Mouse (Mus musculus): ENCODE measurements at regions not wholly inside any gene's neighbourhood (a gene's known extent, or its start where the extent isn't known, plus 50 kb on each side); places are given as distances from the start of the nearest gene placed in this dataset.

- Histone ChIP-seq H3K27me3 (ENCODE audit: control insufficient read depth in 1 of 2, insufficient read depth in 2 of 2, low read length in 2 of 2) (no peaks in the 10 kb centered on the region; a peak in 1 of 4 replicates), H3K9me3 (replicated peaks; ENCODE audit: insufficient read depth, low read length) (no peaks in the 10 kb centered on the region), H3K4me3 (ENCODE audit: control insufficient read depth in 1 of 2, insufficient read depth in 1 of 2, low read depth in 2 of 2, low read length in 2 of 2) (no peak overlapping the region), H3K79me2 (ENCODE audit: control insufficient read depth, insufficient read depth, low read length, poor library complexity) (no peaks in the 10 kb centered on the region), H3K4me1 (ENCODE audit: control insufficient read depth in 1 of 2, insufficient read depth in 2 of 2, low read length in 2 of 2) (no peaks in the 10 kb centered on the region), H3K36me3 (ENCODE audit: control insufficient read depth in 1 of 2, insufficient read depth in 2 of 2, low read length in 2 of 2) (no peaks in the 10 kb centered on the region), H3K27ac (ENCODE audit: control insufficient read depth, low read depth, low read length) (no peak overlapping the region), H3K9ac (ENCODE audit: control insufficient read depth, low read depth, low read length, poor library complexity, severe bottlenecking) (no peak overlapping the region)
- DNase-seq (ENCODE audit: low read depth, low spot score): no peak
- TF ChIP-seq GABPA (IDR thresholded peaks at IDR 0.05; ENCODE audit: low read depth, low read length) (no peak), ZC3H11A (IDR thresholded peaks at IDR 0.05; ENCODE audit: low read depth, low read length) (no peak)
Measured at GRCm38 (mm10) chr13:97503955-97504739, 256.3 kb downstream of the Gm10260 start.

DNA sequence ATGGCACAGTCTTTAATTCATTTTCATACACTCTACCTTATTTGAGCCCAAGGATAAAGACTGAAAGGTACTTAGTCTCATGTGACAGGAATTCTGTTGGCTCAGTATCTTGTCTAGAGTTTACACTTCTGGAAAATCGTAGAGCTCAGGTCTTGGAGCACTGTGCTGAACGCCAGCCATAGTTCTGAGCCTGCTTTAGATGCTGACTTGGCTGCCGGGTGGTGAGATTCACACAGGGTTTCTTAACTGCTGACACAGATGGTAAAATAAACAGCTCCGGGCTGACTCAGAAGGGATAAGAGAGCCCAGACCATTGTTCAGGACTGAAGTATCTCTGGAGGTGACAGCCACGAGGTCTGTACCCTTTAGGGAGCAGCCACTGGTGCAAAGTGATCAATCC, 257.0 kb downstream of the Gm10260 start:
- H3K27me3 ChIP-seq (ENCODE audit: control insufficient read depth in 1 of 2, insufficient read depth in 2 of 2, low read length in 2 of 2): no peaks in the 10 kb centered on the region; a peak in 1 of 4 replicates

DNA sequence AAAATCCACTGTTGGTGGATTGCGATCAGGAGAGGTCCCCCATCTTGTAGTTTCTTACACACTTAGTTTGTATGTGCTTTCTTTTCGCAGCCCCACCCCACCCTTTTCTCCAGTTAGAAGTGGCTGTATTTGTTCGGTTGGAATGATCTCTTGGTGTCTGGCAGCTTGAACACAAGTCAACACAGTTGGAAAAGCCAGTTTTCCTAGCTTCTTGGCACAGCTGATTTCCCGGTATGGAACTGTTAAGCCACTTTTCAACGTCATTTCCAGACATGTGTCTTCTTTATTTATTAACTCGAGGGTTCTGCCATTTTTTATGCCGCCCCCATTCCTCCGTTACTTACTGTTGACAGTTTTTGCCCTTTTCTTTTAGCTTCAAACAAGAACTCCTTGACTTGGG, 259.2 kb downstream of the Enc1 start:
- Histone ChIP-seq H3K27ac (ENCODE audit: control insufficient read depth, low read depth, low read length) (no peak overlapping the region), H3K9ac (ENCODE audit: control insufficient read depth, low read depth, low read length, poor library complexity, severe bottlenecking) (no peak overlapping the region), H3K4me1 (ENCODE audit: control insufficient read depth in 1 of 2, insufficient read depth in 2 of 2, low read length in 2 of 2) (no peaks in the 10 kb centered on the region), H3K36me3 (ENCODE audit: control insufficient read depth in 1 of 2, insufficient read depth in 2 of 2, low read length in 2 of 2) (no peaks in the 10 kb centered on the region), H3K79me2 (ENCODE audit: control insufficient read depth, insufficient read depth, low read length, poor library complexity) (no peaks in the 10 kb centered on the region), H3K9me3 (replicated peaks; ENCODE audit: insufficient read depth, low read length) (no peaks in the 10 kb centered on the region), H3K27me3 (ENCODE audit: control insufficient read depth in 1 of 2, insufficient read depth in 2 of 2, low read length in 2 of 2) (no peaks in the 10 kb centered on the region; a peak in 2 of 4 replicates), H3K4me3 (ENCODE audit: control insufficient read depth in 1 of 2, insufficient read depth in 1 of 2, low read depth in 2 of 2, low read length in 2 of 2) (no peak overlapping the region)
- TF ChIP-seq USF1 (IDR thresholded peaks at IDR 0.05; ENCODE audit: low read depth, low read length): no peak
- TF ChIP-seq SMC3 (IDR thresholded peaks at IDR 0.05; ENCODE audit: low read depth, low read length): no peak
- no peak for TF ChIP-seq ZMIZ1 (IDR thresholded peaks at IDR 0.05; ENCODE audit: low read depth, low read length)
- TF ChIP-seq MYC (IDR thresholded peaks at IDR 0.05; ENCODE audit: low read depth, low read length): no peak
- no peak for TF ChIP-seq SIN3A (IDR thresholded peaks at IDR 0.05; ENCODE audit: low read length)
- TF ChIP-seq NRF1 (IDR thresholded peaks at IDR 0.05; ENCODE audit: insufficient read depth, low read depth, low read length, poor library complexity, severe bottlenecking): no peak
- TF ChIP-seq TBP (IDR thresholded peaks at IDR 0.05; ENCODE audit: low read depth, low read length): no peak
- no peak for TF ChIP-seq ETS1 (IDR thresholded peaks at IDR 0.05; ENCODE audit: low read depth, low read length)
- TF ChIP-seq POLR2A (IDR thresholded peaks at IDR 0.05; ENCODE audit: control insufficient read depth in 1 of 2, insufficient read depth in 1 of 2, low read depth in 1 of 2, low read length in 2 of 2, poor library complexity in 1 of 2): no peak
- no peak for DNase-seq (ENCODE audit: low read depth, low spot score)

More for the DNA sequence above, 257.0 kb downstream of the Gm10260 start:
- Histone ChIP-seq H3K27ac (ENCODE audit: control insufficient read depth, low read depth, low read length) (no peak overlapping the region), H3K4me1 (ENCODE audit: control insufficient read depth in 1 of 2, insufficient read depth in 2 of 2, low read length in 2 of 2) (no peaks in the 10 kb centered on the region), H3K4me3 (ENCODE audit: control insufficient read depth in 1 of 2, insufficient read depth in 1 of 2, low read depth in 2 of 2, low read length in 2 of 2) (no peak overlapping the region), H3K9ac (ENCODE audit: control insufficient read depth, low read depth, low read length, poor library complexity, severe bottlenecking) (no peak overlapping the region), H3K36me3 (ENCODE audit: control insufficient read depth in 1 of 2, insufficient read depth in 2 of 2, low read length in 2 of 2) (no peaks in the 10 kb centered on the region), H3K9me3 (replicated peaks; ENCODE audit: insufficient read depth, low read length) (no peaks in the 10 kb centered on the region), H3K79me2 (ENCODE audit: control insufficient read depth, insufficient read depth, low read length, poor library complexity) (no peaks in the 10 kb centered on the region)
- no peak for DNase-seq (ENCODE audit: low read depth, low spot score)
- no peak for TF ChIP-seq CHD2 (IDR thresholded peaks at IDR 0.05; ENCODE audit: low read length)
- TF ChIP-seq JUND (IDR thresholded peaks at IDR 0.05; ENCODE audit: low read depth, low read length): no peak
- TF ChIP-seq CHD1 (IDR thresholded peaks at IDR 0.05; ENCODE audit: low read depth, low read length): no peak
- TF ChIP-seq ELF1 (IDR thresholded peaks at IDR 0.05; ENCODE audit: low read depth, low read length): no peak
- TF ChIP-seq ZNF384 (IDR thresholded peaks at IDR 0.05; ENCODE audit: low read depth, low read length): no peak
- TF ChIP-seq POLR2A (IDR thresholded peaks at IDR 0.05; ENCODE audit: control insufficient read depth in 1 of 2, insufficient read depth in 1 of 2, low read depth in 1 of 2, low read length in 2 of 2, poor library complexity in 1 of 2): no peak
- TF ChIP-seq MXI1 (IDR thresholded peaks at IDR 0.05; ENCODE audit: low read depth, low read length): no peak
- no peak for TF ChIP-seq ZKSCAN1 (IDR thresholded peaks at IDR 0.05; ENCODE audit: low read depth, low read length)
- no peak for TF ChIP-seq EP300 (IDR thresholded peaks at IDR 0.05; ENCODE audit: low read depth in 1 of 2, low read length in 2 of 2)
- no peak for TF ChIP-seq KAT2A (conservative IDR thresholded peaks at IDR 0.05; ENCODE audit: low read depth, low read length)
- no peak for TF ChIP-seq TCF12 (IDR thresholded peaks at IDR 0.05; ENCODE audit: low read depth, low read length)
- TF ChIP-seq MAFK (IDR thresholded peaks at IDR 0.05; ENCODE audit: borderline replicate concordance, low read depth, low read length): no peak
- no peak for TF ChIP-seq POLR2AphosphoS2 (IDR thresholded peaks at IDR 0.05; ENCODE audit: low read length)
- no peak for TF ChIP-seq ZC3H11A (IDR thresholded peaks at IDR 0.05; ENCODE audit: low read depth, low read length)
- TF ChIP-seq USF1 (IDR thresholded peaks at IDR 0.05; ENCODE audit: low read depth, low read length): no peak

Data from MEL (cell line).